Mouse (Mus musculus): Measurements from ENCODE around the gene Fndc3b.

DNA sequence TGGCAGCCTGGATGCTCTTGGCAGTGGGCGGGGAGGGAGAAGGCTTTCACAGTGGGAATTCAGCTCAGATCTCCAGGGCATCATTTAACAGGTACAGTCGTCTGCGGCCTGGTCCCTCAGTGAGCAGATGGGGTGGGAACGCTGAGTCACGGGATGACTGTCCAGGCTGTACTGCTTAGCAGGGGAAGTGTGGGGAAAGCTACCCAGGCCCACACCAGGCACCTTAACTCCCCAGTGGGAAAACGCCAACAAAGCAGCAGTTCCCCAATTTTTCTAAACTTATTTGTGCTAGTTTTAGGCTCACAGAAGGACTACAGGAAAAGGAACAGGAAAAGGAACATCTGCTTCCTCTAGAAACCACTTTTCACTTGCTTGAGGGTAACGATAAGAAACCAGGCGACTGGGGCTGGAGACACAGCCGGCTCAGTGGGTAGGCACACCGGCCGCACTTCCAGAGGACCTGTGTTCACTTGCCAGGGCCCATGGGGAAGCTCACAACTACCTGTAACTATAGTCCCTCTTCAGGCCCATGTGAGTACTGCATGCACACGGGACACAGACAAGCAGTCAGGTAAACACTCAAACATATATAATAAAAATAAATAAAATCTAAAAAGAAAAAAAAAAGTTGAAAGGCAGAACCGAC lies 257.5 kb downstream of the Fndc3b start:
- TF ChIP-seq GATA1 (IDR thresholded peaks at IDR 0.05; ENCODE audit: borderline replicate concordance, low read length) (no peak), FLI1 (IDR thresholded peaks at IDR 0.05; ENCODE audit: low read length) (no peak)
